Mouse (Mus musculus): ENCODE measurements around the gene Asphd1. TPM values are rescaled to one million over a fixed set of nuclear protein-coding genes. Genes with fewer than 3 reads are reported as not detected.
A peak's percentile ranks its signal among the peaks of the same experiment; 100 is the strongest.
"Not testable (repeated sequence)": the region's sequence is repeated elsewhere in the genome, so short reads cannot be mapped to it uniquely, and the experiment has no call there.

Asphd1 gene
- polyA plus RNA-seq, 1 experiment, result 0.35 TPM

DNA sequence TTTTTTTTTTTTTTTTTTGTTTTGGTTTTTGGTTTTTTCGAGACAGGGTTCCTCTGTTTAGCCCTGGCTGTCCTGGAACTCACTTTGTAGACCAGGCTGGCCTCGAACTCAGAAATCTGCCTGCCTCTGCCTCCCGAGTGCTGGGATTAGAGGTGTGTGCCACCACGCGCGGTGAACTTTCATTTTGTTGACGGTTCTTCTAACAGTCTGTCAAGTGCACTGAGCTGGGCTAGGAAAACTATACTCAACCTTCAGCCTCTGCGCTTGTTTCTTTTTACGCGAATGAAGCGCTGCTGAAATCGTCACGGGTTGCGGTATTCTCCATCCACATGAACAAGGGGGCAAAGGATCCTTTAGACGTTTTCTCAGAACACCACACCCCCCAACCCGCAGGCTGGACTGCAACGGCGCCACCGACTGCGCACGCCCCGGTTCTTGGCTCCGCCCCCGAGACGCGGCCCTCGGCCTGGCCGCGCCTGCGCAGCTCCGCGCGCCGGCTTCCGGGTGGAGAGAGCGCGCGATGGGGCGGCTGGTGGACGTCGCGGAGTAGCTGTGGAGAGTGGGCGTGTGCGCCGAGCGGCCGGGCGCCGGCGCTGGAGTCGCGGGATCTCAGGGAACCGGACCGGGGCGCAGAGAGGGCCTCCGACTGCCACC, 20.9 kb downstream of the Asphd1 start, which contains the start of gene Kctd13:
TSS of gene Kctd13 (plus strand) at position 496 of the 654 bp plus-strand sequence.
- Histone ChIP-seq H3K27me3 (ENCODE audit: control insufficient read depth, insufficient read depth, low read length) (no peaks in the 10 kb centered on the region), H3K4me3 (ENCODE audit: control insufficient read depth, insufficient read depth, low read length) (peak within 1 kb of the TSS; percentile 58), H3K4me1 (replicated peaks; ENCODE audit: control insufficient read depth, insufficient read depth, low read length) (peaks cover 6% of the 10 kb centered on the region), H3K27ac (ENCODE audit: control insufficient read depth, insufficient read depth, low read length) (no peak within 1 kb of the TSS), H3K36me3 (ENCODE audit: control insufficient read depth, insufficient read depth, low read length) (no peaks in the 10 kb centered on the region; the same call in 1 of the 2 replicates)
- under 1% methylated on average over 56 of the region's 56 CpGs for WGBS
- peak; percentile 60; the same call in 1 of the 2 replicates for TF ChIP-seq CTCF (IDR thresholded peaks at IDR 0.05; ENCODE audit: borderline replicate concordance, control insufficient read depth, extremely low read depth, insufficient read depth, low read length, poor library complexity)
- peak; percentile 82 for TF ChIP-seq POLR2A (IDR thresholded peaks at IDR 0.05; ENCODE audit: control insufficient read depth, extremely low read depth, insufficient read depth, low read length, poor library complexity)
- peak; percentile 95 for DNase-seq

DNA sequence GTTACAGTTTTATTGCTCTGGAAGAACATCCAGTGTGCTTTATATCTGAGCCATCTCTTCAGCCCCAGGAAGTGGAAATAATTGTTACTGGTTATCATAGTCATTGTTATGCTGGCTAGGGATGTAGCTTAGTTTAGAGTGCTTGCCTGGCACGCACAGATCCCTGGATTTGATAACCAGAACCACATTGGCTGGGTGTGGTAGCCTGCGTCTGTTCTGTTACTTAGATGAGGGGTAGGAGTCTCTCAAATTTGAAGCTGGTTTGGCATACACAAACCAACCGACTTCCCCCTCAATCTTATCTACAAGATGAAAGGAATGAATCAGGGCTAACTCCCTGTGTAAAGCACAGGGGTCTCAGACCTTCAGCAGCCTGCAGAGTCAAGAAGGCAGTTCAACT, 23.1 kb downstream of the Asphd1 start:
- DNase-seq, result no peak
- H3K27me3 ChIP-seq (ENCODE audit: control insufficient read depth, insufficient read depth, low read length), result no peaks in the 10 kb centered on the region
- WGBS, result 9% methylated on average over 3 of the region's 3 CpGs
- H3K36me3 ChIP-seq (ENCODE audit: control insufficient read depth, insufficient read depth, low read length), result no peaks in the 10 kb centered on the region; the same call in 1 of the 2 replicates
- TF ChIP-seq CTCF (IDR thresholded peaks at IDR 0.05; ENCODE audit: borderline replicate concordance, control insufficient read depth, extremely low read depth, insufficient read depth, low read length, poor library complexity) (no peak), POLR2A (IDR thresholded peaks at IDR 0.05; ENCODE audit: control insufficient read depth, extremely low read depth, insufficient read depth, low read length, poor library complexity) (no peak)
- H3K27ac ChIP-seq (ENCODE audit: control insufficient read depth, insufficient read depth, low read length), result no peak overlapping the region
- H3K4me3 ChIP-seq (ENCODE audit: control insufficient read depth, insufficient read depth, low read length), result no peak overlapping the region
- peaks cover 6% of the 10 kb centered on the region for H3K4me1 ChIP-seq (replicated peaks; ENCODE audit: control insufficient read depth, insufficient read depth, low read length)

DNA sequence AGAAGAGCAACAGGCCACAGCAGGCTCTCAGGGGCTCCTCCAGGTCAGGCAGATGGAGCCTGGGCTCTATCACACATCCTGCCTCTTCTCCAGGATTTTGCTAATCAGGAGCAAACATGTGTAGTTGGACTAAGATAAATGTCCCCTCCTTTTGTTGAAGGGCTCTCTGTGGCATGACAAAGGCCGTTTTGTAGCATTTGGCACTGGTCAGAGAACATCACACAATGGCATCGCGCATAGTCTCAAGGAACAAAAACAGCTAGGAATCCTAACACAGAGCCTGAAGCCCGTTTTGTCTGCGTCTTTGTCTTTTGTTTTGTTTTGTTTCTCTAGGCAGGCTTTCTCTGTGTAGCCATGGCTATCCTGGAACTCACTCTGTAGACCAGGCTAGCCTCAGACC, 25.4 kb downstream of the Asphd1 start:
- Histone ChIP-seq H3K4me3 (ENCODE audit: control insufficient read depth, insufficient read depth, low read length) (no peak overlapping the region), H3K27me3 (ENCODE audit: control insufficient read depth, insufficient read depth, low read length) (no peaks in the 10 kb centered on the region), H3K4me1 (replicated peaks; ENCODE audit: control insufficient read depth, insufficient read depth, low read length) (peaks cover 2% of the 10 kb centered on the region; the same call in 1 of the 2 replicates), H3K36me3 (ENCODE audit: control insufficient read depth, insufficient read depth, low read length) (no peaks in the 10 kb centered on the region), H3K27ac (ENCODE audit: control insufficient read depth, insufficient read depth, low read length) (no peak overlapping the region)
- TF ChIP-seq POLR2A (IDR thresholded peaks at IDR 0.05; ENCODE audit: control insufficient read depth, extremely low read depth, insufficient read depth, low read length, poor library complexity), result no peak
- TF ChIP-seq CTCF (IDR thresholded peaks at IDR 0.05; ENCODE audit: borderline replicate concordance, control insufficient read depth, extremely low read depth, insufficient read depth, low read length, poor library complexity), result no peak
- DNase-seq, result no peak
- 92% methylated on average over 5 of the region's 5 CpGs for WGBS

DNA sequence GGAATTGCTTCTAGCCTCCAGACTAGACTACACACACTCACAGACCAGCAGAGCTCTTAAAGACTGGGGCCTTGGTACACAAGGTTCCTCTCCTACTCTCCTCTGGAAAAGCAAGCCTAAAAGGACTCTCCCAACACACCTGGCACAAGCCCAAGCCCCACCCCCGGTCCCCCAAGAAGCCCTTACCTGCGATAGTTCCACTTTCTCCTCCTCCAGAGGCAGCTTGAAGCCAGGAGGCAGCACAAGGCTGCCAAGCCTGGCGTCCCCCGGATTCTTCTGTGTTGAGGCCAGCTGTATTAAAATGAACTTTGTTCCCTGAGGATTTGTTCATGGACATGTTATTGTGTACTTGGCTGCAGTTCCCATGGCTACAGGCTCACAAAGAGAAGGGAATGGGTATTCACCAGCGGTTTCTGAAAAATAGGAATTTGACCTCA, 26.7 kb downstream of the Asphd1 start, which contains the start of gene Tmem219:
TSS of gene Tmem219 (minus strand) at position 294 of the 437 bp plus-strand sequence.
- no peak for DNase-seq
- 88% methylated on average over 5 of the region's 5 CpGs for WGBS
- H3K36me3 ChIP-seq (ENCODE audit: control insufficient read depth, insufficient read depth, low read length), result no peaks in the 10 kb centered on the region
- H3K4me3 ChIP-seq (ENCODE audit: control insufficient read depth, insufficient read depth, low read length), result no peak within 1 kb of the TSS
- TF ChIP-seq CTCF (IDR thresholded peaks at IDR 0.05; ENCODE audit: borderline replicate concordance, control insufficient read depth, extremely low read depth, insufficient read depth, low read length, poor library complexity) (no peak), POLR2A (IDR thresholded peaks at IDR 0.05; ENCODE audit: control insufficient read depth, extremely low read depth, insufficient read depth, low read length, poor library complexity) (no peak)
- H3K27me3 ChIP-seq (ENCODE audit: control insufficient read depth, insufficient read depth, low read length), result no peaks in the 10 kb centered on the region
- H3K27ac ChIP-seq (ENCODE audit: control insufficient read depth, insufficient read depth, low read length), result no peak within 1 kb of the TSS
- H3K4me1 ChIP-seq (replicated peaks; ENCODE audit: control insufficient read depth, insufficient read depth, low read length), result peaks cover 2% of the 10 kb centered on the region; the same call in 1 of the 2 replicates

DNA sequence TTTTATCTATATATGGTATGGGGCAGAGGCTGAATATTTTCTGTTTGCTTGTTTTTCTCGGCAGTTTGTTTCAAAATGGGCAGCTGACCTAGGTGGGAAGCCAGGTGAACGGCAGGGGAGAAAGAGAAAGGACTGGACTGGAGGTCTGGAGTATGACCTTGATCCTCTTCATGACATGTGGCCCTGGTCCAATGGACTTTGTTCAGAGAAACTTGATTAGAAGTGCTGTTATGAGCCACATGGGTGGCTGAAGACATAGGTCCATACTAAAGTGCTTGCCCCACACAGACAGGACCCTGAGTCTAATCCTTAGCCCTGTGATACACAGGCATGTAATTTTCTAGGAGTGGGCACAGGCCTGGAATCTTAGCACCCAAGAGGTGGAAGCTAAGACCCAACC, 27.8 kb downstream of the Asphd1 start:
- TF ChIP-seq CTCF (IDR thresholded peaks at IDR 0.05; ENCODE audit: borderline replicate concordance, control insufficient read depth, extremely low read depth, insufficient read depth, low read length, poor library complexity) (no peak), POLR2A (IDR thresholded peaks at IDR 0.05; ENCODE audit: control insufficient read depth, extremely low read depth, insufficient read depth, low read length, poor library complexity) (no peak)
- H3K4me3 ChIP-seq (ENCODE audit: control insufficient read depth, insufficient read depth, low read length), result no peak overlapping the region
- no peak overlapping the region for H3K27ac ChIP-seq (ENCODE audit: control insufficient read depth, insufficient read depth, low read length)
- peaks cover 2% of the 10 kb centered on the region; the same call in 1 of the 2 replicates for H3K4me1 ChIP-seq (replicated peaks; ENCODE audit: control insufficient read depth, insufficient read depth, low read length)
- H3K27me3 ChIP-seq (ENCODE audit: control insufficient read depth, insufficient read depth, low read length), result no peaks in the 10 kb centered on the region
- DNase-seq, result no peak
- H3K36me3 ChIP-seq (ENCODE audit: control insufficient read depth, insufficient read depth, low read length), result no peaks in the 10 kb centered on the region
- WGBS, result 89% methylated on average over 2 of the region's 2 CpGs

DNA sequence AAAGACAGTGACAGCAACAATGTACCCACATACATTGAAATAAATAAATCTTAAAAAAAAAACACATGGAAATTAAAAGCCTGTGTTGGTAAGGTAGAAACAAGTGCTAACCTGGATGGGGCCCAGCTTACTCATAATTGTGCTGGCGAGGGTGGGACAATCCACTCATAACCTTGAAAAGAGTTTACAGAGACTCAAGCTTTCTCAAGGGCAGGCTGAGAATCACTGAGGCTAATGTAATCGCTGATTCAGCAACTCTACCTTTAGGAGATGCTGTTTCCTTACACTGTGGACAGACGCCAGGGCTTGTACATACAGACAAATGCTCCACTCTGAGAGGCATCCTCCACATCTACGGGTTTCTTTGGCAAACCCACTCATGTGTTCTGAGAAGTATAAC, 29.4 kb downstream of the Asphd1 start:
- no peak for DNase-seq
- no peak for TF ChIP-seq CTCF (IDR thresholded peaks at IDR 0.05; ENCODE audit: borderline replicate concordance, control insufficient read depth, extremely low read depth, insufficient read depth, low read length, poor library complexity)
- no peak for TF ChIP-seq POLR2A (IDR thresholded peaks at IDR 0.05; ENCODE audit: control insufficient read depth, extremely low read depth, insufficient read depth, low read length, poor library complexity)
- H3K4me1 ChIP-seq (replicated peaks; ENCODE audit: control insufficient read depth, insufficient read depth, low read length), result 0 out of 2 replicates have a peak, but pooled peaks cover 2% of the 10 kb centered on the region
- H3K27ac ChIP-seq (ENCODE audit: control insufficient read depth, insufficient read depth, low read length), result no peak overlapping the region
- WGBS, result 92% methylated on average over 4 of the region's 4 CpGs
- no peaks in the 10 kb centered on the region for H3K27me3 ChIP-seq (ENCODE audit: control insufficient read depth, insufficient read depth, low read length)
- H3K36me3 ChIP-seq (ENCODE audit: control insufficient read depth, insufficient read depth, low read length), result no peaks in the 10 kb centered on the region
- no peak overlapping the region for H3K4me3 ChIP-seq (ENCODE audit: control insufficient read depth, insufficient read depth, low read length)

DNA sequence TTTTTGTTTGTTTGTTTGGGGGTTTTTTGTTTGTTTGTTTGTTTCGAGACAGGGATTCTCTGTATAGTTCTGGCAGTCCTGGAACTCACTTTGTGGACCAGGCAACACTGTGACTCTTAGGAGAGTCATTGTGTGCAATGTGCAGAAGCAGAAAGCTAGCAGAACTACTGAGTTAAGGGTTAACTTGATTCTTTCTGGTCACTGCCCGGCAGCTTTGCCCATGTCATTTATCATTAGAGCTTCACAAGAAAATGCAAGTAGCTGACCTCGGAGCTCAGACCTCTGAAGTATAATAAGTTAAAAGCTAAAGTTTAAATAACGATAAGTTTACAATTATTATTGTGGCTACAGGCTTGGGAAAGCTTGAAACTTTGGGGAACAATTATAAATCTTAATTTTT, 31.0 kb downstream of the Asphd1 start:
- H3K4me1 ChIP-seq (replicated peaks; ENCODE audit: control insufficient read depth, insufficient read depth, low read length); H3K36me3 ChIP-seq (ENCODE audit: control insufficient read depth, insufficient read depth, low read length); H3K4me3 ChIP-seq (ENCODE audit: control insufficient read depth, insufficient read depth, low read length); H3K27ac ChIP-seq (ENCODE audit: control insufficient read depth, insufficient read depth, low read length); H3K27me3 ChIP-seq (ENCODE audit: control insufficient read depth, insufficient read depth, low read length); DNase-seq: not testable (repeated sequence)
- WGBS, result 61% methylated on average over 4 of the region's 4 CpGs
